Mouse (Mus musculus) kidney, embryonic 14.5 days (tissue): ENCODE measurements around the gene Sobp. TPM values are rescaled to one million over a fixed set of nuclear protein-coding genes. Genes with fewer than 3 reads are reported as not detected.

Experiments
- ATAC-seq: fragments of 200-750 bp; cut with Nextera tagmentation; 2 replicates; pipeline ENCODE4 v1.8.0; 2017; ENCODE audit warnings: moderate number of reproducible peaks, mild to moderate bottlenecking, moderate TSS enrichment, moderate library complexity; ENCODE audit not compliant: low FRiP score, low TSS enrichment
- H3K27ac ChIP-seq: fragments of 300-500 bp; sonication (generic); 2 replicates; pipeline ENCODE4 v1.5.1; 2014; ENCODE audit warnings: low read depth, mild to moderate bottlenecking, low read length, moderate library complexity, mixed read lengths
- H3K27me3 ChIP-seq: fragments of 300-500 bp; sonication (generic); 2 replicates; pipeline ENCODE4 v1.6.1; 2014; ENCODE audit warnings: mild to moderate bottlenecking, low read length; ENCODE audit not compliant: control insufficient read depth, insufficient read depth
- H3K36me3 ChIP-seq: fragments of 300-500 bp; sonication (generic); 2 replicates; pipeline ENCODE4 v1.6.1; 2014; ENCODE audit warnings: low read length, mixed read lengths; ENCODE audit not compliant: control insufficient read depth, insufficient read depth
- H3K4me1 ChIP-seq: fragments of 300-500 bp; sonication (generic); 2 replicates; pipeline ENCODE4 v1.6.1; 2014; ENCODE audit warnings: low read length, mixed read lengths; ENCODE audit not compliant: control insufficient read depth, insufficient read depth
- H3K4me2 ChIP-seq: fragments of 300-500 bp; sonication (generic); replicated peaks from 2 replicates; pipeline ENCODE4 v1.6.1; 2014; ENCODE audit warnings: low read depth, mild to moderate bottlenecking, low read length
- H3K4me3 ChIP-seq: fragments of 300-500 bp; sonication (generic); 2 replicates; pipeline ENCODE4 v1.5.1; 2014; ENCODE audit warnings: mild to moderate bottlenecking, low read length
- H3K9ac ChIP-seq: fragments of 300-500 bp; sonication (generic); 2 replicates; pipeline ENCODE4 v1.6.1; 2014; ENCODE audit warnings: low read depth, mild to moderate bottlenecking, low read length, moderate library complexity
- H3K9me3 ChIP-seq: fragments of 300-500 bp; sonication (generic); 2 replicates; pipeline ENCODE4 v1.6.1; 2016; ENCODE audit warnings: low read length; ENCODE audit not compliant: control insufficient read depth
- WGBS: fragments of 180-500 bp; shearing (Covaris S2); extraction: QIAGEN DNeasy Blood & Tissue Kit; methylation state at CpG from one replicate; pipeline ENCODE4 v1.1.7; 2014; 5-methylcytosine and 5-hydroxymethylcytosine counted together
- polyA plus RNA-seq: library from polyadenylated mRNA; unstranded; fragments of >200 nt; fragmentation: Nextera tagmentation; extraction: Ambion mirVana; gene quantifications from 2 replicates; pipeline ENCODE4 v1.2.1, GENCODE M21; 2014

The Sobp gene
- polyA plus RNA-seq, 1 experiment from 2014 or later, result 4.0 TPM

DNA sequence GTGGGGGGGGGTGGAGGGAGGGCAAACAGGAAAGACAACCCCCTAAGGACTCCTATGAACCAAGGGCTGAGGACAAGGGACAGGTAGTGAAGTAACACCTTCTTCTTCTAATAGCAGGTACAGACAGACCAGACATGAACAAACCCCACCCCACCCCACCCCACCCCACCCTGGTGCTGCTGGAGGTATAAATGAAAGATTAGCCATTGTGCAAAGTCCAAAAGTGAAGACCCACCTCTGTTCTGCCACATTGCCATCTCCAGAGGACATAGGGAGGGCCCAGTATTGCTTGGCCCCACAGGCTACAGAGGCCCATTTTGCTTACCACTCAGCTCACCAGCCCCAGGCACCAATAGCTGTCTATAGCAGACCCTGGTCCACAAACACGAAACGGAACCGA is 219.1 kb downstream of the Sobp start:
- Histone ChIP-seq H3K4me3 (no peak overlapping the region), H3K9ac (no peak overlapping the region), H3K9me3 (no peaks in the 10 kb centered on the region), H3K27ac (no peak overlapping the region), H3K4me2 (no peak overlapping the region), H3K27me3 (peaks cover 7% of the 10 kb centered on the region; the same call in 1 of the 2 replicates), H3K4me1 (peaks cover 10% of the 10 kb centered on the region; the same call in 1 of the 2 replicates), H3K36me3 (no peaks in the 10 kb centered on the region)
- WGBS, result 96% methylated on average over 3 of the region's 3 CpGs
- no peak for ATAC-seq

DNA sequence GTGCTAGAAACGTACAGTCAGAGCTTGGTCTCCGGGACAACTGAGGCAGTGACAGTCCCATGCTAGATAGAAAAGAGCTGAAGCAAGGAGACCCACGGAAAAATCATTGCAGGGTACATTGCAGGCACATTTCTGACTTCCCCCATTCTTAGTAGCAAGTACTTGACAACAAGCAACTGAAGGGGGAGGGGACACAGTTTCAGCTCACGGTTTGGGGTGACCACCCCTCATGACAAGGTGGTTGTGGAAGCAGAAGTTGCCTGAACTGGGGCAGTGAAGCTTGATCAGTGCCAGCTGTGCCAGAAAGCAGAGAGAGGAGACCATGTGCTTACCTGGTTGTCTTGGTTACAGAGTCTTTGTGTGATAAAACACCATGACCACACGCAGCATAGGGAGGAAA is 220.7 kb downstream of the Sobp start:
- Histone ChIP-seq H3K36me3 (no peaks in the 10 kb centered on the region), H3K27me3 (peaks cover 4% of the 10 kb centered on the region; the same call in 1 of the 2 replicates), H3K9me3 (no peaks in the 10 kb centered on the region), H3K4me2 (no peak overlapping the region), H3K9ac (no peak overlapping the region), H3K4me1 (peaks cover 16% of the 10 kb centered on the region), H3K4me3 (no peak overlapping the region), H3K27ac (no peak overlapping the region)
- WGBS, result 82% methylated on average over 5 of the region's 5 CpGs
- ATAC-seq, result no peak

Other genes starting within 250 kb of the Sobp start
- gene 9030612E09Rik, start 174 bp upstream of the Sobp start, polyA plus RNA-seq, result 0.87 and 1.6 TPM in 2 replicates
- 12.5 and 17.6 TPM in 2 replicates for gene Pdss2, start 47.0 kb upstream of the Sobp start, polyA plus RNA-seq